Mouse (Mus musculus) heart, adult 10 weeks (tissue): Measurements from ENCODE around the gene Arfgef2. TPM values are rescaled to one million over a fixed set of nuclear protein-coding genes. Genes with fewer than 3 reads are reported as not detected.

Experiments used
- polyA plus RNA-seq: library from polyadenylated mRNA; stranded (reverse); fragments of 350-450 nt; fragmentation: Illumina TruSeq; extraction: RNeasy Lipid Tissue Mini Kit (QIAGEN cat#74804); gene quantifications from one replicate; pipeline ENCODE4 v1.2.3, GENCODE M21; 2014; ENCODE audit warnings: low read depth, low replicate concordance

Gene Arfgef2
- polyA plus RNA-seq: 26.9 TPM

GRCm38 (mm10) chr2:166805250-166806172 lies at the start of gene Arfgef2:
Gene Arfgef2 (plus strand): TSS chr2:166805588.

GRCm38 (mm10) chr2:166792355-166792754 lies 13.0 kb upstream of the Arfgef2 start, which contains the start of gene Trp53rkb:
Gene Trp53rkb (plus strand): TSS chr2:166792531.

GRCm38 (mm10) chr2:166905711-166906522 lies 100.5 kb downstream of the Arfgef2 start, which contains the start of gene Cse1l:
Gene Cse1l (plus strand): TSS chr2:166906040.

Other genes with a start within 250 kb of the Arfgef2 start
- 3.6 TPM for gene Prex1, start 91.8 kb upstream of the Arfgef2 start, polyA plus RNA-seq
- 0.97 TPM for gene Trp53rkb, start 13.1 kb upstream of the Arfgef2 start, polyA plus RNA-seq
- 54.6 TPM for gene Cse1l, start 100.5 kb downstream of the Arfgef2 start, polyA plus RNA-seq
- gene Stau1, start 190.7 kb downstream of the Arfgef2 start, polyA plus RNA-seq: 41.4 TPM
- gene Ddx27, start 209.6 kb downstream of the Arfgef2 start, polyA plus RNA-seq: 14.8 TPM